28 mouse cellular contexts compared by ENCODE assay signal in the genomic region with DNA sequence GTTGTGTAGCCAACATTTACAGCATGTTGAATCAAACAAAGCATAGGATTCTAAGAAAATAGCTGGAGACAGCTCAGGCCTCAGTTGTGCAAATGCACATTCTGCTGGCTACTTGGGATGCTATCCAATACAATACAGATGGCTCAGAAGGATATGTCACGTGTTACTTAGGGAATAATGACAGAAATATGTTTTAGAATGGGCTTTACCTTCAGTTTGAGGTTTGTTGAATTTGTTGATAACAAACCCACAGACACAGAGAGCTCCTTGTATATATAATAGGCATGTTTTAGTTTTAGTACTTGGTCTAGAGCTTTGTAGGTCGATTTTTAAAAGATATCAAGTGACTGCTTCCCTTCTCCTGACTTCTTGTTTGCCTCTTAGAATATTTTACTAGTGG. TPM values are rescaled to one million over a fixed set of nuclear protein-coding genes. Genes with fewer than 3 reads are reported as not detected.
A peak's percentile ranks its signal among the peaks of the same experiment; 100 is the strongest.
DNase-seq lines count a peak whose midpoint lies in the region; ATAC-seq and TF ChIP-seq lines count a peak whose summit lies in the region.
"Had no signal": no experiment of that assay in that cellular context is flagged by ENCODE, and none has a peak within 500 bp of the region (broad histone marks: within the 10 kb centered on the region; RNA-seq: fewer than 3 reads in every experiment).

No protein-coding gene starts in this region.

- peaks cover 10 to 63% of the 10 kb centered on the region in 2 experiments for H3K4me1 ChIP-seq in CH12.LX (ENCODE audit: control insufficient read depth in 1 of 2, insufficient read depth in 2 of 2)
- H3K4me1 ChIP-seq in MEL (ENCODE audit: control insufficient read depth in 1 of 2, insufficient read depth in 2 of 2, low read length in 2 of 2), result peaks cover 33 to 35% of the 10 kb centered on the region in 2 experiments

- in situ Hi-C loops in CH12.LX (cut with MboI; ENCODE audit: low pct_ligation_motif_present, low pct_unique_long_range_greater_than_20kb, low sequenced_read_pairs), result no loop called here

- H3K27me3 ChIP-seq in CH12.LX (replicated peaks) (no peaks in the 10 kb centered on the region), MEL (ENCODE audit: control insufficient read depth in 1 of 2, insufficient read depth in 2 of 2, low read length in 2 of 2) (no peaks in the 10 kb centered on the region)
- H3K27me3 ChIP-seq: embryonic facial prominence, embryonic 12.5 days; forebrain, embryonic 13.5 days; heart, embryonic 12.5 days; heart, embryonic 15.5 days; hindbrain, embryonic 13.5 days; intestine, embryonic 15.5 days; Patski had no signal

- no peaks in the 10 kb centered on the region for H3K9me3 ChIP-seq in CH12.LX (replicated peaks; ENCODE audit: low read length)
- no peaks in the 10 kb centered on the region for H3K9me3 ChIP-seq in MEL (replicated peaks; ENCODE audit: insufficient read depth, low read length)
- H3K9me3 ChIP-seq: embryonic facial prominence, embryonic 12.5 days; forebrain, embryonic 10.5 days; forebrain, embryonic 13.5 days; heart, embryonic 12.5 days; heart, embryonic 15.5 days; hindbrain, embryonic 10.5 days; hindbrain, embryonic 13.5 days; intestine, embryonic 15.5 days had no signal

- H3K9ac ChIP-seq in CH12.LX (ENCODE audit: insufficient read depth, low read depth) (no peak overlapping the region), MEL (ENCODE audit: control insufficient read depth, low read depth, low read length, poor library complexity, severe bottlenecking) (no peak overlapping the region)
- H3K9ac ChIP-seq: embryonic facial prominence, embryonic 12.5 days; forebrain, embryonic 13.5 days; heart, embryonic 12.5 days; heart, embryonic 15.5 days; hindbrain, embryonic 13.5 days; intestine, embryonic 15.5 days had no signal

- H3K4me2 ChIP-seq in CH12.LX (ENCODE audit: insufficient read depth, low read depth, poor library complexity, severe bottlenecking), result peak overlapping the region; percentile 19; the same call in 1 of the 2 replicates
- H3K4me2 ChIP-seq: embryonic facial prominence, embryonic 12.5 days; forebrain, embryonic 13.5 days; heart, embryonic 12.5 days; heart, embryonic 15.5 days; hindbrain, embryonic 13.5 days; intestine, embryonic 15.5 days had no signal

- H3K36me3 ChIP-seq in CH12.LX (replicated peaks in 1 of 2; ENCODE audit: control insufficient read depth in 1 of 2, insufficient read depth in 1 of 2, low read length in 1 of 2) (peaks cover 8 to 46% of the 10 kb centered on the region in 2 experiments), MEL (ENCODE audit: control insufficient read depth in 1 of 2, insufficient read depth in 2 of 2, low read length in 2 of 2) (peaks cover 8 to 72% of the 10 kb centered on the region in 2 experiments)
- H3K36me3 ChIP-seq: heart, embryonic 15.5 days; intestine, embryonic 15.5 days had no signal

- TF ChIP-seq RAD21 in CH12.LX (IDR thresholded peaks at IDR 0.05; ENCODE audit: low read depth, low read length) (no peak), MEL (IDR thresholded peaks at IDR 0.05; ENCODE audit: low read depth, low read length) (no peak)

- ATAC-seq in megakaryocyte-erythroid progenitor cell, adult 5-6 weeks (replicated peaks; ENCODE audit: low FRiP score, low TSS enrichment, poor library complexity, severe bottlenecking), result peak; percentile 36
- ATAC-seq: forebrain, embryonic 13.5 days; forebrain, embryonic 16.5 days; hindbrain, embryonic 16.5 days; intestine, embryonic 15.5 days; Patski had no signal

- TF ChIP-seq POLR2A in CH12.LX (IDR thresholded peaks at IDR 0.05; ENCODE audit: low read depth, low read length) (no peak), MEL (IDR thresholded peaks at IDR 0.05; ENCODE audit: control insufficient read depth in 1 of 2, insufficient read depth in 1 of 2, low read depth in 1 of 2, low read length in 2 of 2, poor library complexity in 1 of 2) (no peak)

- peak overlapping the region; percentile 0; the same call in 1 of the 2 replicates for H3K27ac ChIP-seq in gastrocnemius, adult 2 months
- H3K27ac ChIP-seq in CH12.LX (ENCODE audit: insufficient read depth, low read depth) (no peak overlapping the region), MEL (ENCODE audit: control insufficient read depth, low read depth, low read length) (peak overlapping the region; percentile 3; the same call in 1 of the 2 replicates)
- H3K27ac ChIP-seq: embryonic facial prominence, embryonic 12.5 days; forebrain, embryonic 10.5 days; forebrain, embryonic 13.5 days; heart, embryonic 15.5 days; hindbrain, embryonic 10.5 days; hindbrain, embryonic 13.5 days; intestine, embryonic 15.5 days had no signal

- TF ChIP-seq CTCF in gastrocnemius, adult 2 months (IDR thresholded peaks at IDR 0.05), result no peak
- no peak for TF ChIP-seq CTCF in CH12.LX (conservative IDR thresholded peaks at IDR 0.05 in 1 of 2, IDR thresholded peaks at IDR 0.05 in 1 of 2; ENCODE audit: low read depth in 2 of 2, low read length in 2 of 2)
- TF ChIP-seq CTCF in MEL (IDR thresholded peaks at IDR 0.05 in 2 of 3, conservative IDR thresholded peaks at IDR 0.05 in 1 of 3; ENCODE audit: control insufficient read depth in 1 of 3, insufficient read depth in 1 of 3, low read depth in 2 of 3, low read length in 3 of 3, poor library complexity in 1 of 3, severe bottlenecking in 1 of 3), result no peak

- dilution Hi-C loops in CH12.LX (cut with MboI; ENCODE audit: extremely low pct_ligation_motif_present, extremely low pct_unique_long_range_greater_than_20kb, low sequenced_read_pairs), result no loop called here

- DNase-seq in gastrocnemius, adult 2 months, result no peak
- DNase-seq in gastrocnemius, postnatal 10 days, result no peak
- DNase-seq in CH12.LX (ENCODE audit: extremely low read depth), result no peak
- DNase-seq in MEL (ENCODE audit: low read depth, low spot score), result peak; percentile 50
- no peak for DNase-seq in kidney, adult 8-10 months
- no peak for DNase-seq in urinary bladder, postnatal 14 days (ENCODE audit: low spot score)
- DNase-seq: adrenal gland, postnatal 10 days; adrenal gland, postnatal 36 days; B cell, adult 2 months; cerebellum, adult 18-20 months; cerebellum, adult 9-10 months; cerebellum, postnatal 14 days; gastrocnemius, postnatal 25 days; heart, adult 18-20 months; heart, postnatal 10 days; heart, postnatal 36 days had no signal

- H3K79me2 ChIP-seq in CH12.LX (replicated peaks; ENCODE audit: control insufficient read depth, extremely low read depth, insufficient read depth, poor library complexity, severe bottlenecking) (peaks cover 94% of the 10 kb centered on the region), MEL (ENCODE audit: control insufficient read depth, insufficient read depth, low read length, poor library complexity) (peaks cover 84% of the 10 kb centered on the region)

- intact Hi-C loops in gastrocnemius, adult 2 months (cut with DNase I), result no loop called here

- TF ChIP-seq EP300 in CH12.LX (IDR thresholded peaks at IDR 0.05; ENCODE audit: low read length) (no peak), MEL (IDR thresholded peaks at IDR 0.05; ENCODE audit: low read depth in 1 of 2, low read length in 2 of 2) (peak; percentile 30 to 51; a peak in 1 of 4 replicates)

- no peak overlapping the region for H3K4me3 ChIP-seq in gastrocnemius, adult 2 months
- H3K4me3 ChIP-seq in CH12.LX (replicated peaks in 1 of 3; ENCODE audit: low read depth in 2 of 3, low read length in 2 of 3, poor library complexity in 1 of 3) (no peak overlapping the region), MEL (ENCODE audit: control insufficient read depth in 1 of 2, insufficient read depth in 1 of 2, low read depth in 2 of 2, low read length in 2 of 2) (0 out of 4 replicates have a peak overlapping the region, but pooled peaks of 1 of the 2 experiments have one; percentile 1)
- H3K4me3 ChIP-seq: embryonic facial prominence, embryonic 12.5 days; forebrain, embryonic 10.5 days; forebrain, embryonic 13.5 days; heart, embryonic 12.5 days; heart, embryonic 15.5 days; hindbrain, embryonic 10.5 days; hindbrain, embryonic 13.5 days; intestine, embryonic 15.5 days had no signal

TF ChIP-seq in CH12.LX, 34 proteins besides CTCF, POLR2A, EP300 and RAD21 (continues in another document):
- no peak for TF ChIP-seq JUND (conservative IDR thresholded peaks at IDR 0.05; ENCODE audit: low read depth, low read length)
- TF ChIP-seq UBTF (IDR thresholded peaks at IDR 0.05; ENCODE audit: low read depth, low read length), result no peak
- no peak for TF ChIP-seq E2F4 (IDR thresholded peaks at IDR 0.05; ENCODE audit: insufficient replicate concordance, low read depth, low read length)
- no peak; the same call in 1 of the 2 replicates for TF ChIP-seq POLR2AphosphoS2 (IDR thresholded peaks at IDR 0.05; ENCODE audit: low read depth, low read length)
- no peak for TF ChIP-seq ZNF384 (IDR thresholded peaks at IDR 0.05; ENCODE audit: low read depth, low read length)

TF ChIP-seq in MEL, 35 proteins besides CTCF, POLR2A, EP300 and RAD21 (continues in another document):
- TF ChIP-seq USF1 (IDR thresholded peaks at IDR 0.05; ENCODE audit: low read depth, low read length) (peak; percentile 81), TAL1 (IDR thresholded peaks at IDR 0.05; ENCODE audit: low read length) (peak; percentile 29; the same call in 1 of the 2 replicates), BHLHE40 (IDR thresholded peaks at IDR 0.05; ENCODE audit: borderline replicate concordance, low read depth, low read length) (peak; percentile 77), CHD1 (IDR thresholded peaks at IDR 0.05; ENCODE audit: low read depth, low read length) (no peak), MXI1 (IDR thresholded peaks at IDR 0.05; ENCODE audit: low read depth, low read length) (peak; percentile 88)

RNA-seq across cellular contexts. Expression of gene Eif4e, which starts 6.8 kb away (rescaled TPM):
- 100 to 1,000 TPM; 128 to 156 TPM for total RNA-seq in gastrocnemius, adult 2 months (2021)
- 100 to 1,000 TPM; 125 to 129 TPM for total RNA-seq in gastrocnemius, postnatal 10 days (2021)
- total RNA-seq in CH12.LX (2012; rRNA removed) (490 and 629 TPM in 2 replicates), CH12.LX (2014; rRNA removed) (590 and 677 TPM in 2 replicates), MEL (2012; rRNA removed) (363 and 364 TPM in 2 replicates)
- polyA plus RNA-seq in CH12.LX (2012; ENCODE audit: insufficient read length, low read depth) (850 and 889 TPM in 2 replicates), MEL (2012; ENCODE audit: insufficient read depth in 1 of 2, insufficient read length in 2 of 2, low read depth in 1 of 2, low replicate concordance in 2 of 2, missing spikeins in 1 of 2) (100 to 1,000 TPM in 1 of 2 experiments, 10 to 100 TPM in 1; 83.5 to 490 TPM)
- total RNA-seq in megakaryocyte-erythroid progenitor cell, adult 5-6 weeks (2014; fragmentation: Nextera tagmentation), result 208 and 348 TPM in 2 replicates
- total RNA-seq in megakaryocyte-erythroid progenitor cell, adult 5-6 weeks (2017), result 215 and 277 TPM in 2 replicates

RNA-seq across cellular contexts. Expression of gene Metap1, which starts 43.4 kb away (rescaled TPM):
- total RNA-seq in gastrocnemius, adult 2 months (2021), result 10 to 100 TPM; 44.7 to 49.3 TPM
- 10 to 100 TPM; 44.9 to 47.0 TPM for total RNA-seq in gastrocnemius, postnatal 10 days (2021)
- 77.9 and 97.6 TPM in 2 replicates for total RNA-seq in CH12.LX (2012; rRNA removed)
- 163 and 183 TPM in 2 replicates for total RNA-seq in CH12.LX (2014; rRNA removed)
- 143 and 154 TPM in 2 replicates for polyA plus RNA-seq in CH12.LX (2012; ENCODE audit: insufficient read length, low read depth)
- total RNA-seq in MEL (2012; rRNA removed), result 71.0 and 73.1 TPM in 2 replicates
- 10 to 100 TPM; 57.4 to 96.3 TPM for polyA plus RNA-seq in MEL (2012; ENCODE audit: insufficient read depth in 1 of 2, insufficient read length in 2 of 2, low read depth in 1 of 2, low replicate concordance in 2 of 2, missing spikeins in 1 of 2)
- 65.1 and 68.0 TPM in 2 replicates for total RNA-seq in megakaryocyte-erythroid progenitor cell, adult 5-6 weeks (2014; fragmentation: Nextera tagmentation)
- 79.2 and 80.2 TPM in 2 replicates for total RNA-seq in megakaryocyte-erythroid progenitor cell, adult 5-6 weeks (2017)
